Mouse (Mus musculus): ENCODE data around the gene Dnajc13. TPM values are rescaled to one million over a fixed set of nuclear protein-coding genes. Genes with fewer than 3 reads are reported as not detected.

Gene Dnajc13
- total RNA-seq, 2 experiments from 2014 or later, result 38.3 to 43.2 TPM

GRCm38 (mm10) chr9:104188704-104189103, 74.0 kb downstream of the Dnajc13 start:
- DNase-seq (ENCODE audit: low spot score in 2 of 2), result no peak

GRCm38 (mm10) chr9:104187028-104187427, 75.7 kb downstream of the Dnajc13 start:
- DNase-seq (ENCODE audit: low spot score in 2 of 2), result no peak

DNA sequence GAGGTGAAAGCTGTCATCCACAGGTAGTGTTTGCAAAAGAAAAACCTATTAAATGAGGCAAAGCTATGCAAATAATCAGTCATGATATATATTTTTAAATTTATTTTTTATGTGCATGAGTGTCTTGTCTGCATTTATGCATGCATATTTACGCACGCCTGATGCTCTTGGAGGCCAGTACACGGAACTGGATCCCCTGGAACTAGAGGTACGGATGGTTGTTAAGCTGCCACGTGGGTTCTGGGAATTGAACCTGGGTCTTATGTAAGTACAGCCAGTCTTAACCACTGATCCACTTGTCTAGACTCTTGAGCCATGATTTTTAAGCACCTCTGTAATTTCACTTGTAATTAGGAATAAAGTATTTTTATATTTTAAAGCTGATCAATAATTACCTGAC, 79.5 kb downstream of the Dnajc13 start:
- no peak for DNase-seq (ENCODE audit: low spot score in 2 of 2)

GRCm38 (mm10) chr9:104182328-104182727, 80.4 kb downstream of the Dnajc13 start:
- no peak for DNase-seq (ENCODE audit: low spot score in 2 of 2)

GRCm38 (mm10) chr9:104181626-104182025, 81.1 kb downstream of the Dnajc13 start:
- no peak for DNase-seq (ENCODE audit: low spot score in 2 of 2)

- no peak for DNase-seq (ENCODE audit: low spot score in 2 of 2)
Measured at GRCm38 (mm10) chr9:104180046-104180445, 82.7 kb downstream of the Dnajc13 start.

DNA sequence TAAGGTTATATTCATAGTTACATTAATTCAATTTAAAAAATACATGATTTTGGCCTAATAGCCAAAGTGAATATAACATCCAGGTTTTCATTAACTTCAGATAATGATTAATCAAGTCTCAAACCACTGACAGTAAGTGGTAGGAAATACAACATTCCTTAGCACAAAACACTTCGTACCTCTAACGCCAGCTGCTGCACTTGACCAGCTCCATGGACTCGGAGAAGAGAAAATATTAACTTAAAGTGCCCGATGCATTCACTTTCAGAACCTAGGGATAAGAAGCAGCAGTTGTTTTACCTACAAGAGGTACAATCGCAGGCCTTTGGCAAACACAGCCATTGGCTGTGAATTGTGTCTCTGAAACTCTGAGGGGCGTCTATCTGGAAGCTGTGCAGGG, 90.4 kb downstream of the Dnajc13 start:
- no peak for DNase-seq (ENCODE audit: low spot score in 2 of 2)

DNA sequence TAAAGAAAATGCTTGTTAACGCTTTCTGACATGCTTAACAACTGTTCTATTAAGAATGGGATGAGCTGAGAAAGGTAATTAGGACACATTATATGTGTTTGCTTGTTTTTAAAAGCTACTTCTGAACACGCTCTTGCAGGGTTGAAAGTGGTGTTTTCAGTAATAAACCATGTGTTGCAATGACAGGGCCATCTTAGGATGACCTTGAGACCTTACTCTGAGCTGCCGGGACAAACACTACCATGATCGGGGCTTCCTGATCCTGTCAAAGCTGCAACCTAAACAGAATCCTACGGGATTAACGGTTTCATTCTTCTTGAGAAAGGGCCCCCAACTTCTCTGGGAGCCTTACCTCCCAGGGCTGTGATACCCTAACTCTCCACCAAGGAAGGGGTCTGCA, 91.1 kb downstream of the Dnajc13 start:
- DNase-seq (ENCODE audit: low spot score in 2 of 2), result no peak

GRCm38 (mm10) chr9:104169986-104170385, 92.7 kb downstream of the Dnajc13 start:
- DNase-seq (ENCODE audit: low spot score in 2 of 2), result no peak

GRCm38 (mm10) chr9:104165926-104166325, 96.8 kb downstream of the Dnajc13 start:
- no peak for DNase-seq (ENCODE audit: low spot score in 2 of 2)

DNA sequence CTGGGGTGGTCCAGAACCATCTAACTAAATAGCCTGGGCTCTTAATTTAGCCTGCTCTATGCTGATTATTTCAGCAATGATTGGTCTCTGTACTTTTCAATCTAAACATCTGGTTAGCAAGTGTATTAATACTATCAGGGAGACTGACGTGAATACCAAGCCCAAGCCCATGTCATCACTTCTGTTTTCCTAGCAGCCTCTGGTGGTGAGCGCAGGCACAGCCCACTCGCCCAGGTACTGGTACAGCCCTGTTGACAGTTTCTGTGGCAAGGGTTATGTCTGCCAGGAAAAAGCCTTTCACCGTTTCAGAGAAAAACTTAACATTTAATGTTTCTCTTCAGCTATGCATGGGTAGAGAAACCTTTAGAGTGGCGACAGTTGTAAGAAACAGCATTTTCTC, 98.5 kb downstream of the Dnajc13 start:
- DNase-seq (ENCODE audit: low spot score in 2 of 2), result no peak

- DNase-seq (ENCODE audit: low spot score in 2 of 2), result no peak
Measured at GRCm38 (mm10) chr9:104161117-104161516, 101.6 kb downstream of the Dnajc13 start.

GRCm38 (mm10) chr9:104157291-104157690, 105.4 kb downstream of the Dnajc13 start:
- no peak for DNase-seq (ENCODE audit: low spot score in 2 of 2)

- no peak for DNase-seq (ENCODE audit: low spot score in 2 of 2)
Measured at GRCm38 (mm10) chr9:104156506-104156905, 106.2 kb downstream of the Dnajc13 start.

- no peak for DNase-seq (ENCODE audit: low spot score in 2 of 2)
Measured at GRCm38 (mm10) chr9:104155100-104155715, 107.5 kb downstream of the Dnajc13 start.

DNA sequence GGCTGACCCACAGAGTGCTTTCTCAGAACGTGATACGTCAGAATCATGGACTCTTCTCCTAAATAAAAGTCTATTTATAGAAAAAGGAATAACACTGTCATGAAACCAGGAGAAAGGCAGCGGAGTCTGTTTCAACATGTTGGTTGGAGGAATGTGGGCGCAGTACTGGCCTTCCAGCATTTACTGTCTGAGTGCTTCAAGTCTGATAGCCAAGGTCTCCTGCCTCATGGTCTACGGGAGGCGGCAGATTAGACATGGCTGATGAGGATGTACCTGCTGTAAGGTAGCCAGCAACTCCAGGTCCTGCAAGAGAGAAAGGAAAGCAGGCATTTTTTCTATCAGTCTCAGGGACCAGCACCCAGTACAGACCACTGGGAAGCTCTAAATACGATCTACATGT, 110.6 kb downstream of the Dnajc13 start:
- no peak for DNase-seq (ENCODE audit: low spot score in 2 of 2)

DNA sequence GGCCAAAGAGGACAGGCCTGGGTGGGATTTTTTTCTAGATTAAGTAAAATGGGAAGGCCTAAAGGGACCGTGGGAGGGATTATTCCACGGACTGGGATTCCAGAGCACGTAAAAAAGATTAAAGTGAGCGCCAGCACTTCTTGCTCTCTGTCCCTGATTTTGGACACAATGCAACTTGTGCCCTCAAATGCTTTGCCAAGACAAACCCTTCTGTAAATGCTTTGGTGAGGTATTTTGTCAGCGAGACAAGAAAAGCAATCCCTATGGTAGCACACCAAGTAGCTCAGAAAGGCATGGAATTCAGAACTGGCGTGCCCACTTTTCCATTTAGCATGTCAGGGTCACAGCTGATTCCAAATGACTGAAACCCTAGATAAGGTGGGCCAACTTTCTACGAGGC, 113.8 kb downstream of the Dnajc13 start:
- no peak for DNase-seq (ENCODE audit: low spot score in 2 of 2)

- no peak for DNase-seq (ENCODE audit: low spot score in 2 of 2)
Measured at GRCm38 (mm10) chr9:104146683-104147082, 116.0 kb downstream of the Dnajc13 start.

DNA sequence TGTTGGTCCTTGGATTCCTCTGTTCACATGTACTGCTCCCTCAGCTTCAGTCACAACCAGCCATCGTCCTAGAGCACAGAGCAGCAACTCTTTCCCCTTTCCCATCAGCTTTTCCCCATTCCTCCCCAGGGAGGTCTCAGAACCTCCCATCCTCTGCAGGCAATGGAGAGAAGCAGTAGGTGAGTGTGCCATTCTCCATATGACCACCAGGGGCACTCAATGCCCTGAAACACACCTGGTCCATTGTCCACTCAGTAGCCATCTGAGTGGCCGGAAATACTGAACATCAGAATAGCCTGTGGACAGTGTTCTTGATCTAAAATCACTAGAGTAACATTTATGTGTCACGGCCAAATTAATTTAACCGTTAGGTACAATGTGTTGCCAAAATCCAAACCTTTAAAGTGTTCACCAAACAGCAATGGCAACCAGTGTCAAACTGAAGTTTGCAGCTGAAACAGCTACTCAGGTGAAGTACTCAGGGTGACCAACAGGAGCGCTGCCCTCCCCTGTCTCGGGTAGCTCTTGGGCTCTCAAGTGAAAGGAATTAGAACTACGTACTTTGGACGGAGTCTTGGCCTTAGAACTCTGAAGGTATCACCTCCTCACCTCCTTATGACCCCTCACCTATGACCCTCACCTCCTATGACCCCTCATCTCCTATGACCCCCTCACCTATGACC, 118.3 kb downstream of the Dnajc13 start:
- no peak for DNase-seq (ENCODE audit: low spot score in 2 of 2)

- no peak for DNase-seq (ENCODE audit: low spot score in 2 of 2)
Measured at GRCm38 (mm10) chr9:104142805-104143204, 119.9 kb downstream of the Dnajc13 start.

DNA sequence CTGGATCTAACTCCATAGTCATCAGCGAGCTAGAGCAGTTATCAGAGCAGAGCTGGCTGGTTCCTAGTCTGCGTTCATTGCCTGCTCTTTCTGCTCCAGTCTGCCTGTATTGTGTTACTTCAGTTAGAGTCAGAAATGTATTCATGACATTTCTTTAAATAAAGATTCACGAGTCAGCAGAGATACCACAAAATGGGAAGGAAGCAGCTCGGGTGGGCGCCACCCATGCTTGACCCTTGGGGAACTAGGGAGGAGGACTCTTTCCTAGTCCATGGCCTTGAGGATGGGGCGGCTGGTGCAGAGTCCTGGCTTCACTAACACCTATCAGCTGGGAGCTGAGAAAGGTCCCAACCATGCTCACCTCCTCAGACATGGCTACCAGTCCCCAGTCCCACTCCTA, 122.4 kb downstream of the Dnajc13 start:
- DNase-seq (ENCODE audit: low spot score in 2 of 2), result no peak

DNA sequence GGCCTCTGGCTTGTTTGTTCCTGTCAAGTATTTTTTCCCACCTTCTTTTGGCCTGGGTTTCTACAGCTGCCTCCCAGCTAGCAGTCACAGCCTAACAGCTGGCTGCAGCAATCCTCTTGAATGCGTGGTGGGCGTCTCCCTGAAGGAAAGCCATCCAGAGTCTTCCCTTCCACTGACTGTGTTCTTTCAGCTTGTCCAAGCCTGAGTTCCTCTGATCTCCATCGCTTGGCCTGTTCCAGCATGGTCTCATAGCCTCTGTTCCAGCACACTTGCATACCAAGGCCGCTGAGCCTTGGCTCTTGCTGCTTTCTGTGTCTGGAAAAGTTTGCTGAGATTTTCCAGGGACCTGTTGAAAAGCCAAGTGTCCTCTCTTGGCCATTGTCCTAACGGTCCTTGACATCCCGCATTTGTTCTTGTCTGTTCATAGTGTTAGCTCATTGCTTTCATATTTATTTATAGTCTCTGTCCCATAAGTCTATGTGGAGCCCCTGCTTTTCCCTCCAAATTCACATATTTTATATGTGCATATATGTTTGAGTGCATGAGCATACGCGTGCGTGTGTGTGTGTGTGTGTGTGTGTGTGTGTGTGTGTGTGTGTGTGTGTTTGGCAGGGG, 132.5 kb downstream of the Dnajc13 start:
- DNase-seq (ENCODE audit: low spot score in 2 of 2), result no peak

DNA sequence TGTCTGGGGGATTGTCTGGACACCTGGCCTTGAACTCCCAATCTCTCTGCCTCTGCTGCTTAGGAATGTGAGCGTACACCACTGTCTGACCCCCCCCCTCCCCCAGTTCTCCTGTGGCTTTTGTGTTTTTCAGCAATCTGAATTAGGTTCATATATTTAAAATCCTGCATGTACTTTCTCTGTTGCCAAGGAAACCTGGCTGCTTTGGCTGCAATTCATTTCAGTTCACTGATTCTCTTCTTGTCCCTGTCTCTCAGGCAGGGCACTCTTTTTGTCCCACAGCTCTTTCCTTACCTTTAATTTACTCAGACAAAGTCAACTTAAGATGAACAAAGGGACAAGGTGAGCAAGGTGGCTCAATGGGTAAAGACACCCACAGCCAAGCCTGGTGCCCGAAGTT, 134.6 kb downstream of the Dnajc13 start:
- no peak for DNase-seq (ENCODE audit: low spot score in 2 of 2)

All from adrenal gland, adult 18-20 months (tissue).